Mouse (Mus musculus): Measurements from ENCODE around the gene Mtmr4. TPM values are rescaled to one million over a fixed set of nuclear protein-coding genes. Genes with fewer than 3 reads are reported as not detected.

The Mtmr4 gene
- total RNA-seq, 2 experiments from 2014 or later: 72.8 to 89.7 TPM

DNA sequence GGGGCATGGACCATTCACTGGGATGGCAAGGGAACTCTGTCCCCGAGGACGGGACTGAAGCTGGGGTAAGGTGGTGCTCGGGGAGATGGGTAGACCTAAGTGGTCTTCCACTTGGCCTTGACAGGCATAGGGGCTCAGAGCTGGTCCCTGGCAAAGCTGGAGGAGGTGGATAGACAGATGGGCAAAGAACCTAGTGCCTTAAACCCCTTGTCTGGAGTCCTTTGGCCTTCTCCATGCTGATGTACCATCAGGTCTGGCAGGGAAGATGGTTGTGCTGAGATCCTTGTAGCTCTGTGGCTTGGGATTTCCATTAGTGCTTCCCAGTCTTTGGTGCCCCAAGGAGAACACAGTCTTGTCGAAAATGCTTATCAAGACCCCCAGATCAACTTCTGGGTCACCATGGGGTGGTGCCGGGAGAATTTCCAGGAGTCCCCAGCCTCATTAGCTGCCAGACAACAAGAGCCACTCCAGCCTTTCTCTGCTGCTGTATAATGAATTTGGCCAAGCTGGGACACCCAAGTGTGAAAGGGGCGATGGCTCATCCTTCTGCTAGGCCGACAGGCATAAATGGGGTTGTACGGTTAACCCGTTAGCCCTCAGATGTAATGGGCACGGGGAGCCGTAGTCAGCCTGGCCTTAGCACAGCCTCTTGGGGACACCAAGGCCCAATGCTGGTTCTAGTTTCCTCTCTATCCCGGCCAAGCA lies 10.6 kb upstream of the Mtmr4 start:
- no peak for DNase-seq (ENCODE audit: extremely low spot score in 1 of 2, low spot score in 1 of 2)

DNA sequence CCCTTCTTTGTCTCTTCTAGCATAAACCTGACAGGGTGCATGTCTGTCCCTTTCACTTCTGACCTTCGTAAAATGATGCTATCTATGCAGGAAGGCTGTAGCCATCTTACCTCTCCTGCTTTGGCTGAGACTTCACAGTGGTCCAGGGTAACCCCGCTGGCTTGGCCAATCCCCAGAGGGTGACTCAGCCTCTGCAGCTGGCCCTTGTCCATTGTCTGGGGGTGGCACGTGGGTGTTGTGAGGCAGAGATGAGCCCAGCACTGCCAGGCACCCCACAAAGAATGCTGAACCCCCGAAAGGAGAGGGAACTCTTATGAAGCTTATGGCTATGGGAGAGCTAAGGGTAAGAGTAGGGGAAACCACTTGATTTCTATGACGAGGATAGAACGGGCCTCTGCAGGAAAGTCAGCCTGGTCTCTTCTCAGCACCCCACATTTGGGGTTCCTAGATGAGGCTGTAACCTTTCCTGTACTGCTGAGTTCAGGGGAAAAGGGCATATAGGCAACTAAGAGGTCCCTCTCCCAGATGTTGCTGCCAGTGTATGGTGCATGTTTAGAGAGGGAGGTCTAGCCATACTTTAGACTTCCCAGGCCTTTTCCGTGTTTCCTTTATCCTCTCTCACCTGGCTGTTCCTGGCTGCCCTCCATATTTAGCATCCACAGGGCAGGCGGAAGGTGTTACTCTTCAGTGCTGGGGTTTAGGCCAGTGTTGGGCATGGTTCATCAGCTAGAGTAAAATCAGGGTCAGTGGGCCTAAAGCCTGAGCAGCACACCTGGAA lies 9.8 kb upstream of the Mtmr4 start:
- DNase-seq (ENCODE audit: extremely low spot score in 1 of 2, low spot score in 1 of 2): no peak

- no peak for DNase-seq (ENCODE audit: extremely low spot score in 1 of 2, low spot score in 1 of 2)
These were observed 8.5 kb upstream of the Mtmr4 start for GRCm38 (mm10) chr11:87583291-87584034.

DNA sequence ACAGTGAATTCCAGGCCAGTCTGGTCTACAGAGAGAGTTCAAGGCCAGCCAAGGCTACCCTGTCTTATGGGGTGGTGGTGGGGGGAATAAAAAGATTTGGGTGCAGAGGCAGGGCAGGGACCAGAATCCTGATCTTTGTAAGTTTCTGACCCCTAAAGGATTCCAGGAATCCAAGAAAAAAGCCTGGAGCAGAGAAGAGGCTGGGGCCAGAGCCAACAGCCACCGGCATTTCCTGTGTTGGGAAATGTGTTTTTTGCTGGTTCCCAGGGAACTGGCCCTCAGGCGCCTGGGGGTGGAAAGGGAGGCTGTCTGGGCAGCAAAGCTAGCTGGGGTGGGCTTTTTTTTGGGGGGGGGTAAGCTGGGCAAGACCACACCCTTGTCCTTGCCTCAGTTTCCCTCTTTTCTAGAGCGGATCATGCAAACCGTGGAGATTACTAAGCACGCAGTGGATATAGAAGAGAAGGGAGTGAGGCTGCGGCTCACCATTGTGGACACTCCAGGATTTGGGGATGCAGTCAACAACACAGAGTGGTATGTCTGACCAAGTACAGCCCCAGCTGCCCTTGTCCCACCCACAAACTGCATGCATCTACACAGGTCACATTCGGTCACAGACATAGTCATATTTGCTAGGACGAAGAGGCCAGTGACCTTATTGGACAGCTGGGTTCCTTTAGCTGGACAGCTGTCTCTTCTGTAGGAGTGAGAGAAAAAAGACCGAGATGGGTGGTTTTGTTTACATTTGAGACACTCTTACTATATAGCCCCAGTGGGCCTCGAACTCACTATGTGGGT lies 7.1 kb upstream of the Mtmr4 start:
- no peak for DNase-seq (ENCODE audit: extremely low spot score in 1 of 2, low spot score in 1 of 2)

DNA sequence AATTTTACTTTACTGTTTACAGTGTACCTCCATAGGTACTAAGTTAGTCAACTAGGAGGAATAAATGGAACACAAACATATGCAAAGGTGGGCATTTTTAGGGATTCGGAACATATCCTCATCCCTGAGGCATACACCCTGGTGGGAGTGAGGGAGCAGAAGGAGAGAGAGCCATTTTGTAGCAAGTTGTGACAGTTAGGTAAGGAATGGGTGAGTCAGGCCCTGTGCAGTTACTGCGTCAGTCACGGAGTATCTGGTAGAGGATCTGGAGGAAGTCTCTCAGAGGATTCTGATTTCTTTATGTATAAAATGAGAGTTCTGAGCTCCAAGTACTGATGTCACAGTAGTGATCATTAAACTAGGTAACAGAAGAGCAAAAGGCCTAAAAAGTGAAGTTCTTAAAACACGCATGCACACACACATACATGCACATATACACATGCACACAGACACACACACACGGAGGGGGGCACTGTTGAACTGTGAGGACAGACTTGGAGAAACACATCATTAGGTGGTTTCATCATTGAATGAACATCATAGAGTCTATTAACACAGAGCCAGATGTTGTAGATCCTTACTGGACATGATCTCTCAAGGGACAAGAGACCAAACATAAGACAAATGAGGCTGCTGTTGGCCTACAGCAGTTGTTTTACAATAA lies 4.6 kb upstream of the Mtmr4 start:
- no peak for DNase-seq (ENCODE audit: extremely low spot score in 1 of 2, low spot score in 1 of 2)

- DNase-seq (ENCODE audit: extremely low spot score in 1 of 2, low spot score in 1 of 2): no peak
These were observed 2.4 kb upstream of the Mtmr4 start for GRCm38 (mm10) chr11:87589605-87590004.

- DNase-seq (ENCODE audit: extremely low spot score in 1 of 2, low spot score in 1 of 2): peak in 1 of 2 experiments; percentile 46
These were observed 979 bp upstream of the Mtmr4 start for GRCm38 (mm10) chr11:87590841-87591525.

GRCm38 (mm10) chr11:87592354-87592695 lies 363 bp downstream of the Mtmr4 start:
- no peak for DNase-seq (ENCODE audit: extremely low spot score in 1 of 2, low spot score in 1 of 2)

- DNase-seq (ENCODE audit: extremely low spot score in 1 of 2, low spot score in 1 of 2): no peak
These were observed 994 bp downstream of the Mtmr4 start for GRCm38 (mm10) chr11:87592713-87593598.

DNA sequence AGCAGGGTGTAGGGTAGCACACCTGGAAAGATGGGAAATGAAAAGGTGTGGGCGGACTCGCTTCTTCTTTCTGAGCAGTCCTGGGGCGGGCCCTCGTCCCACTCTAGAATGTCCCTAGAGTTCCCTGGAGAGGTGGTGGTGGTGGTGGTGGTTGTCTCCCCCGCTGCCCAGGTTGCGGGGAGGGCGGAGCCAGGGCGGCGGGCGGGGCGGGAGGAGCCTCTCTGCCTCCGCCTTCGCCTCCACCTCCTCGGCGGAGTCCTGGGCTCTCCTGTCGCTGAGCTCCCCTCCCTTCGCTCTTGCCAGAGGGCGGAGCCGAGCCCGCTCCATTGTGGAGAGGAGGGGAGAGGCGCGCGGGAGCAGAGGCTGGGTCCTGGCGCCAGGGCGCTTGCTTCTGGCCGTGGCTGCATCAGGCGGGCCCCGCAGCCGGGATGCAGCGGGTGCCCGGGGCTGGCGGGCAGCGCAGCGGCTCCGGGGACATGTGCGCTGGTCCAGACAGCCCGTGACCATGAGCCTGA lies 3.4 kb downstream of the Mtmr4 start:
- DNase-seq (ENCODE audit: extremely low spot score in 1 of 2, low spot score in 1 of 2): peak; percentile 62 to 64

GRCm38 (mm10) chr11:87595976-87596375 lies 4.0 kb downstream of the Mtmr4 start:
- no peak for DNase-seq (ENCODE audit: extremely low spot score in 1 of 2, low spot score in 1 of 2)

GRCm38 (mm10) chr11:87596492-87596891 lies 4.5 kb downstream of the Mtmr4 start:
- no peak for DNase-seq (ENCODE audit: extremely low spot score in 1 of 2, low spot score in 1 of 2)

DNA sequence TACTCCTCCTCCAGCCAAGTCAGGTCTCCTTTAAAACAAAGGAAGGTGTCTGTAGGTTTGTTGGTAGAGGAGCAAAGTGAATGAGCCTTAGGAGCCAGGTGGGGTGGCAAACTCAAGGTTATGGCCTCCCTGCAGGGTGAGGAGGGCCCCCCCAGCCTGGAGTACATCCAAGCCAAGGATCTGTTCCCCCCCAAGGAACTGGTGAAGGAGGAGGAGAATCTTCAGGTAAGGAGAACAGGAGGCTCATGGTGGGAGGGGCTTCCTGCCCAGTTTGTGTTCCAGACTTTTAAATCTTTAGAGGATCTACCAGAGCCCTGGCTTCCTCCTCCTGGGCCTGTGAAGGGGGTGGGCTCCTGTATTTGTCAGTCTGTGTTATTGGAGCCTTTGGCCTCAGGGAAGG lies 5.1 kb downstream of the Mtmr4 start:
- no peak for DNase-seq (ENCODE audit: extremely low spot score in 1 of 2, low spot score in 1 of 2)

DNA sequence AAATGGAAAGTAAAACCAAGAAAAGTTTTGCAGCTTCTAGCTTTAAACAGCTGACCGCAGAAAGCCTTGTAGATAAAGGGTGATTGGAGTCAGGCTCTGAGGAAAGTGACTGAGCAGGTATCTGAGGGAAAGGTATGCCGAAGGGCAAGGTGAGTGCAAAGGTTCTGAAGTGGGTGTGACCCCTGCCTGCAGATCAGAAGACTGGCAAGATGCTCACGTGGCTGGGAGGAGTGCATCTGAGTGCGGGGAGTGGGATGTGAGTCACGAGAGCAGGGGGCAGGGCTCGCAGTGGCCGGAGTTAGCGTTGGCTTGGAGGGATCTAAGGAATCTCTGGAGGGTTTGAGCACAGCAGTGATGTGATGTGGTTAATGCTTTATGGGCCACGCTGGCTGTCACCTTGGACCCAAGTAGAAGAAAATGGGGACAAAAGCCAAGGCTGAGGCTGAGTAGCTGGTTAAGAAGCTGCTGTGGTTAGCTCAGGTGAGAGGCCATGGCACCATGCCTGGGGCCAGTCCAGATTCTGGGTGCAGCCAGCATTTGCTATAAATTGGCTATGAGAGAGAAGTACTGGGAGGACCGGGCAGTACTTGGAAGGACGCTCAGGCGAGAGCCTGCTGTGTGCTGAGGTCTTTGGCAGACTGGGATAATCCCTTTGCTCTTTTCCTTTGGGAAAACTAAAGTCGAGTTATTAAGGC lies 7.6 kb downstream of the Mtmr4 start:
- no peak for DNase-seq (ENCODE audit: extremely low spot score in 1 of 2, low spot score in 1 of 2)

DNA sequence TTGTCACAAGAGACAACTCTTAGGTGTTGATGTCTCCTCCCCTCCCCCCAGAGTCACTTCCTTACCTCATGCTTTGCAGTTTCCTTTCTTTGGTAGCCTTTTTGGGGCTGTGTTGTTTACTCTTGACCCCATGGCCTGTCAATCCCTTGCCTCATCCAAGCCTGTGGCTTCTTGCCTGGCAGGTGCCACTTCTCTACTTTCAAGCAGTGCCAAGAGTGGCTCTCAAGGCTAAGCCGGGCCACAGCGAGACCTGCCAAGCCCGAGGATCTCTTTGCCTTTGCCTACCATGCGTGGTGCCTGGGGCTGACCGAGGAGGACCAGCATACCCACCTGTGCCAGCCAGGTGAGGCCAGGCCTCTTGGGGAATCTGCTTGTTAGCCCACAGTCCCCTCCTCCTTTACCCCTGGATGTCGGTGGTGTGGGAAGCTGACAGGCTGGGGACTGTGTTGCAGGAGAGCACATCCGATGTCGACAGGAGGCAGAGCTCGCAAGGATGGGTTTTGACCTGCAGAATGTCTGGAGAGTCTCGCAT lies 8.4 kb downstream of the Mtmr4 start:
- DNase-seq (ENCODE audit: extremely low spot score in 1 of 2, low spot score in 1 of 2): no peak

DNA sequence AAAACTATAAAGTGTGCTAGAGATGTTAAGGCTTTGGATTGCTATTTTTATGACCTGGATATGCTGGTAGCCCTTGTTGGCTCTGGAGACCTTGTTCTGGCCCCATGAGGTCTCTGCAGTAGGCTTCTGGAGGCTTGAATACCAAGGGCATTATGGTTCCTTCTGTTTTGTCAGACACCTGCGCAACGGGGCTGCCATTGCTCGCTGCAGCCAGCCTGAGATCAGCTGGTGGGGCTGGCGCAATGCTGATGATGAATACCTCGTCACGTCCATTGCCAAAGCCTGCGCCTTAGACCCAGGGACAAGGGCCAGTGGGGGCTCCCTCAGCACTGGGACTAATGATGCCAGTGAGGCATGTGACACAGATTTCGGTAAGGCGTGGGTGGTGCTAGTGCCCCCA lies 10.3 kb downstream of the Mtmr4 start:
- no peak for DNase-seq (ENCODE audit: extremely low spot score in 1 of 2, low spot score in 1 of 2)

GRCm38 (mm10) chr11:87603571-87603970 lies 11.6 kb downstream of the Mtmr4 start:
- no peak for DNase-seq (ENCODE audit: extremely low spot score in 1 of 2, low spot score in 1 of 2)

Measured in layer of hippocampus, postnatal 25 days (tissue).